In genomic region chr1:64191242-64192220, GRCm38 (mm10) we compare ENCODE assay signal across 12 mouse cellular contexts.
DNase-seq lines count a peak whose midpoint lies in the region; ATAC-seq lines count a peak whose summit lies in the region.
"Had no signal": no experiment of that assay in that cellular context is flagged by ENCODE, and none has a peak within 500 bp of the region (broad histone marks: within the 10 kb centered on the region; RNA-seq: fewer than 3 reads in every experiment).

No protein-coding gene starts in this region.

- 0 out of 2 replicates have a peak, but pooled peaks cover 3% of the 10 kb centered on the region for H3K27me3 ChIP-seq in midbrain, embryonic 12.5 days

- no peak overlapping the region for H3K4me2 ChIP-seq in midbrain, embryonic 12.5 days (replicated peaks)

- no peak overlapping the region; the same call in 1 of the 2 replicates for H3K27ac ChIP-seq in midbrain, embryonic 12.5 days (replicated peaks)

- H3K4me1 ChIP-seq in midbrain, embryonic 12.5 days: peaks cover 49% of the 10 kb centered on the region

- no peak overlapping the region for H3K4me3 ChIP-seq in midbrain, embryonic 12.5 days

- WGBS in midbrain, embryonic 12.5 days: 48% methylated on average over 11 of the region's 11 CpGs

- ATAC-seq in cerebellum, adult (ENCODE audit: insufficient number of reproducible peaks, low FRiP score, low TSS enrichment): no peak
- peak; percentile 29 for ATAC-seq in granulocyte monocyte progenitor cell, adult 5-6 weeks (replicated peaks; ENCODE audit: poor library complexity, severe bottlenecking)
- peak; percentile 66 for ATAC-seq in midbrain, embryonic 12.5 days (ENCODE audit: low FRiP score, low read depth)
- ATAC-seq in erythroblast, adult 5-6 weeks (replicated peaks; ENCODE audit: low FRiP score, poor library complexity, severe bottlenecking): no peak
- ATAC-seq: intestine, postnatal 0 days; lung, postnatal 0 days had no signal

- H3K9ac ChIP-seq in midbrain, embryonic 12.5 days (replicated peaks): no peak overlapping the region

- H3K9me3 ChIP-seq in midbrain, embryonic 12.5 days: no peaks in the 10 kb centered on the region

- peak; percentile 60 to 67 for DNase-seq in cerebellum, postnatal 10 days
- DNase-seq in MN1 (ENCODE audit: low spot score): peak; percentile 57
- DNase-seq in B cell, adult 2 months: no peak
- DNase-seq in layer of hippocampus, postnatal 14 days (ENCODE audit: low spot score in 2 of 2): no peak
- DNase-seq: adrenal gland, postnatal 25 days; thymus, postnatal 4 days had no signal

- H3K36me3 ChIP-seq in midbrain, embryonic 12.5 days: no peaks in the 10 kb centered on the region

Comparison
In these comparisons a context has a peak if more than half of its experiments do, and no peak if none do; other contexts are left out.
1. DNase-seq: peak in cerebellum, postnatal 10 days (2 of 2) and MN1 (single experiment); none in B cell, adult 2 months (0 of 2) and layer of hippocampus, postnatal 14 days (0 of 2).
2. ATAC-seq: peak in granulocyte monocyte progenitor cell, adult 5-6 weeks (single experiment) and midbrain, embryonic 12.5 days (single experiment); none in cerebellum, adult (single experiment) and erythroblast, adult 5-6 weeks (single experiment).